Mouse (Mus musculus) C2C12 (cell line): Measurements from ENCODE around the gene Sptssa.

ENCODE experiments used
- CTCF ChIP-seq: IDR thresholded peaks from one replicate; pipeline ENCODE4 v1.5.1; 2011; ENCODE audit not compliant: control insufficient read depth, insufficient read depth, insufficient read length
- FOSL1 ChIP-seq: IDR thresholded peaks from one replicate; pipeline ENCODE4 v1.8.0; 2011; ENCODE audit warnings: mild to moderate bottlenecking, low read length; ENCODE audit not compliant: poor library complexity, insufficient read depth, severe bottlenecking
- MAX ChIP-seq: IDR thresholded peaks from one replicate; pipeline ENCODE4 v1.6.1; 2011; ENCODE audit warnings: mild to moderate bottlenecking, control low read depth
- MYOD1 ChIP-seq: IDR thresholded peaks from one replicate; pipeline ENCODE4 v1.6.1; 2011; ENCODE audit warnings: low read depth; ENCODE audit not compliant: control insufficient read depth, insufficient read length
- USF1 ChIP-seq: IDR thresholded peaks from one replicate; pipeline ENCODE4 v1.6.1; 2011; ENCODE audit warnings: low read depth, mild to moderate bottlenecking, control low read depth, moderate library complexity

GRCm38 (mm10) chr12:54655292-54656038 lies 908 bp downstream of the Sptssa start:
- no peak for TF ChIP-seq USF1
- no peak for TF ChIP-seq CTCF
- no peak for TF ChIP-seq MYOD1
- no peak for TF ChIP-seq FOSL1
- TF ChIP-seq MAX: no peak
